Mouse (Mus musculus) duodenum, adult 2 months (tissue): ENCODE measurements around the gene Gm43517. TPM values are rescaled to one million over a fixed set of nuclear protein-coding genes. Genes with fewer than 3 reads are reported as not detected.

Experiments used
- polyA plus RNA-seq: library from polyadenylated mRNA; depleted of rRNA; stranded (reverse); fragments of >200 nt; gene quantifications from 2 replicates; pipeline ENCODE4 v1.2.3, GENCODE M21; 2012; ENCODE audit warnings: low replicate concordance; rRNA removed

Gene Gm43517
- polyA plus RNA-seq: 0.02 TPM in 1 of 2 replicates, not detected in the other

DNA sequence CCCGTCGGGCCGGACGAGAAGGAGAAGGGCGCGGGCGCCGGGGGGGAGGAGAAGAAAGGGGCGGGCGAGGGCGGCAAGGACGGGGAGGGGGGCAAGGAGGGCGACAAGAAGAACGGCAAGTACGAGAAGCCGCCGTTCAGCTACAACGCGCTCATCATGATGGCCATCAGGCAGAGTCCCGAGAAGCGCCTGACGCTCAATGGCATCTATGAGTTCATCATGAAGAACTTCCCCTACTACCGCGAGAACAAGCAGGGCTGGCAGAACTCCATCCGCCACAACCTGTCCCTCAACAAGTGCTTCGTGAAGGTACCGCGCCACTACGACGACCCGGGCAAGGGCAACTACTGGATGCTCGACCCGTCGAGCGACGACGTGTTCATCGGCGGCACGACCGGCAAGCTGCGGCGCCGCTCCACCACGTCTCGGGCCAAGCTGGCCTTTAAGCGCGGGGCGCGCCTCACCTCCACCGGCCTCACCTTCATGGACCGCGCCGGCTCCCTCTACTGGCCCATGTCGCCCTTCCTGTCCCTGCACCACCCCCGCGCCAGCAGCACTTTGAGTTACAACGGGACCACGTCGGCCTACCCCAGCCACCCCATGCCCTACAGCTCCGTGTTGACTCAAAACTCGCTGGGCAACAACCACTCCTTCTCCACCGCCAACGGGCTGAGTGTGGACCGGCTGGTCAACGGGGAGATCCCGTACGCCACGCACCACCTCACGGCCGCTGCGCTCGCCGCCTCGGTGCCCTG is at the start of gene Gm43517:
Gm43517 (plus strand) TSS at position 299 of the 755 bp plus-strand sequence.

DNA sequence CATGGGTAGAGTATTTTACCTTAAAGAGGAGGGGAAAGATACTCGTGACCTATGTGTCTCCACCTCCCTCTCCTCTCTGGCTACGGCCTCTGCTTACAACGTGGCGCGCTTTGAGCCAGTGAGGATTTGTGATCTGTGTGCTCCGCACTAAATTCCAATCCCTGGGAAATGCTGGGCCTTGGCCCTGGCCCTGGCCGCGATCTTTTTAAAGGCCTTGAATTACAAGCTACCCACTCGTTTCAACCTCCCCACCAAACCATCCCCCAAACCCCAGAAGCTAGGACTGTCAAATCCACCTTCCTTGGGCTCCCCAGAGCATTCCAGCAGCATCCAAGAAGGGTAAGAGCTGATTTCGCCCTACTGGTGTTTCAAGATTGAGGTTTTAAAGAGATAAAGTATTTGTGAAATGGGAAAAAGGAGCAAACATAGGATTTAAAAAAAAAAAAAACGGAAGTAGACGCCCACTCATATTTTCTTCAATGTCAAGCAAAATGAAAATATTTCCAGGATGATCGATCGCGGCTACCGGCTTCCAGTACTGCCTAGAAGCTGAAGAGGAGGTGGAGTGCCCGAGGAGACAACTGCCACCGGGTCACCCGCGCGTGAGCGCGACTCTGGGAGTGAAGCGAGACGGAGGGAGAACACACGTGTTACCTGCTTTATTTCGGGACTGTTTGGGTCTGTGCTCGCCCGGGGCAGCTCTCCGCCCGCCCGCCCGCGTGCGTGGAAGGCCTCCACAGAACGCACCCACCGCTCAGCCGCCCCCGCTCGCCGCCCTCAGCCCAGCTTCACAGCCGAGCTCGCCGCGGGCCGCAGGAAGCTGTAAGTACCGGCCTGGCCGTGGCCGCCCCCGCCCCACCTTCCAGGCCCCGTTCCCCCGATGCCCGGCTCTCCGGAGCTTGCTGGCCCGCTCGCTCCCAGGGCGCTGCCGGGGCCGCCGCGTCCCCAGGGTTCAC is 2.1 kb upstream of the Gm43517 start, which contains the start of gene Foxg1:
Foxg1 (plus strand) TSS at position 96 of the 956 bp plus-strand sequence.

Other genes with a start within 250 kb of the Gm43517 start
- gene Foxg1, start 2.5 kb upstream of the Gm43517 start, polyA plus RNA-seq: not detected in 2 replicates